Mouse (Mus musculus) retina, adult 2 months (tissue): ENCODE results near the gene Rtn1.

Experiments
- DNase-seq: peaks from one replicate; pipeline ENCODE4 v3.0.0-alpha.2; 2012; ENCODE audit warnings: low read depth, low spot score

Gene Rtn1

DNA sequence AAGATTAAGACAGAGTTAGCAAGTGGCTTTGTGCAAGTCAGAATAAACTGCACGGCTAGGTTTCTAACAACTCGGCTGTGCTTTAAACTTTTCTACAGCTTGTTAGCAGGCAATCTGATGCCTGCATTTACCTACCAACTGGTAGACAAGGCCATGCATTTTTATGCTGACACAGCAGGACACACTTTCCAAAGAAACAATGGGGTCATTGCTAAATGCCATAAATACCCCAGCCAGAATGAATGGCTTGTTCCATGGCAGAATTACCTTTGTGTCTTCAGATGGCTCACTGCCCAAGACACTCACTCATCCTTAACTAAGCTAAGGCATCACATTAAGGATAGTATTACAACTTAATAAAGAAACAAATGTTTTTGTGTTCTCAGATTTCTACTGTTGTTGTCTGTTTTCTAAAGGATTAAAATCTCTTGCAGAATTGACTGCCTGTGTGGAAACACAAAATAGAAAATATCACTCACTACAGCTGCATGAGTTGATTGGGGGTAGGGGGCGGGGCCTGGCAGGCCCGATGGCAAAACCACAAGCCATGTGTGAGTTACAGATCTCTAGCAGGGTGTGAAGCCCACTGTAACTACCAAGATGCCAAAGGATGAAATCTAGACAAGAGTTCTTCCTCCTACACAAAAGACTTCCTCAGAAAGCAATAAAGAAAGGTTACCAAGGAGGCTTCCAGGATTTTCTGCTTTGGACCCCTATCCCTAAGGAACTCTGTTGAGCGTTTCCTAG, 129.6 kb downstream of the Rtn1 start:
- DNase-seq: no peak

DNA sequence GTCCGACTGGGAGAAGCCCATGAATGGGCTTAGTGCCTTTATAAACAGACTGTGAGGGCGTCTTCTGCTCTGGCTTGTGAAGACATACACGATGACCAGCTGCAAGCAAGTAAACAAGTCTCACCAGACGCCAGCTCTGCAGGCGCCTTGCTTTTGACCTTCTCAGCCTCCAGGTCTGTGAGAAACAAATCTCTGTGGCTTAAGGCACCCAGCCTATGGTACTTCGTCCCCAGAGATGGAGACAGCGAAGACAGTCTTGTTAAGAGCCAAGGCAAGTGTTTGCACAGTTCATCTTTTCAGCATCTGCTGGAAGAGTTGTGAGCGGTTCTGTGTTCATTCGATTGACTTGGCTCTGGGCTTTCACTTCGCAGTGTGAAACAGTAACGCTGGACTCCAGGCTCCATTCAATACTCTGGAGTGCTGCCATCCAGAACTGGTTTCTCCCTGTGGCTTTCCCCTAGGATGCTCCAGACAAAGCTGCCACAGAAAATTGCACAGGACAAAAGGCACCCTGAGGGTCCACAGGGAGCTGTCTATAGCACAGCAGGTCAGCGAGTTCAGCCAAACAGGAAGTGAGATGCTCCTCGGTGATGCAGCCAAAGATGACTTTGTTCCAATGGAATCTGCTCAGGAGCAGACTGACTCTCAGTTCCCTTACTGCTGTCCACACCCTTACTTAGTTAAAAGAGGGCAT, 135.0 kb downstream of the Rtn1 start:
- DNase-seq: no peak

DNA sequence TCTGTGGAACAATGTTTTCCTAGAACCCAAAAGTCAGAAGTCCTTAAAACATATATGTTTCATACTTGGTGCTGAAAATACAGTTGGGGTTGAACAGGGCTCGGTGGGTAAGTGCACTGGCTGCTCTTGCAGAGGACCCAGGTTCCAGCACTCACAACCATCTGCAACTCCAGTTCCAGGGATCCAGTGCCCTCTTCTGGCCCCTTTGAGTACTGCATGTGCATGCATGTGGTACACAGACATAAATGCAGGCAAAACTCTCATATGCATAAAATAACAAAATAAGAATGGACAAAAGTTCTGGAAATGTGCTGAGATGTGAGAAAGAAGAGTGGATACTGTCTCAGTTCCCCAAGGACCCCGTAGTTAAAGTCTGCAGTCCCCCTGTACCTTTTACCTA, 141.2 kb downstream of the Rtn1 start:
- DNase-seq: peak; percentile 11

DNA sequence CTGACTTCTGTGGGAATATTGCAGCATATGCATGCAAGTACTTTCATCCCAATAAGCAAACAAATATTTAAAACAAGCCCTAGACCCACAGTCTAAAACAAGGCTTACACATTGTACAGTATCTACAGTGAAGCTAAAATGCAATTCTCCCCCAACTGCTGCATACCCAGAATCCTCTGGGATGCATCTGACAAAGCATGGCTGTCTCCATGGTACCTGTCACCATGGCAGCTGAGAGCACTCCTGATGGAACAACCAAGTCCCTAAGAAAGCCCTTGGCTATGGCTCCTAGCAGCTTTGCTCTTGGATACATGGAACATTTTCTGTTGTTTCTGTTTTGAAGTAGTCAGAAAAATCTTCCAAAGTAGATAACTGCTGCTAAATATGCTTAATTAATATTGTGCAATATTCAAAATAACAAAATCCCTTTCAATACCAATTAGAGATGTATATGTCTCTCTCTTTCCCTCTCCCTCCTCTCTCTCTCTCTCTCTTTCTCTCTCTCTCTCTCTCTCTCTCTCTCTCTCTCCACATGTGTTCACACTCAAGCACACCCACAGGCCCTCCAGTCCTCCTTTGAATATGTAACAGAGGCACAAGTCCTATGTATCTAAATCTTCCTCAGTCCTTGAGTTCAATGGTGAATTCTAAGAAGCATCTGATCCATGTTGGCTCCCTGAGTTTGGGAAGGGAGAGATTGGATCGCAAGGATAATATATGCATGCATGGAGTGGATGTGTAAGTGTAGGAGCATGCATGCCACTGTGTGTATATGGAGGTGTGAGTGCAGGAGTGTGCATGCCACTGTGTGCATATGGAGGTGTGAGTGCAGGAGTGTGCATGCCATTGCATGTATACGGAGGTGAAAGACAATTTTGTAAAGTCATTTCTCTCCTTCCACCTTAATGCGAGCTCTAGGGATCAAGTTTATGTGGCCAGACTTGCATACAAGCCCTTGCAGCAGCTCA, 143.3 kb downstream of the Rtn1 start:
- DNase-seq: no peak

DNA sequence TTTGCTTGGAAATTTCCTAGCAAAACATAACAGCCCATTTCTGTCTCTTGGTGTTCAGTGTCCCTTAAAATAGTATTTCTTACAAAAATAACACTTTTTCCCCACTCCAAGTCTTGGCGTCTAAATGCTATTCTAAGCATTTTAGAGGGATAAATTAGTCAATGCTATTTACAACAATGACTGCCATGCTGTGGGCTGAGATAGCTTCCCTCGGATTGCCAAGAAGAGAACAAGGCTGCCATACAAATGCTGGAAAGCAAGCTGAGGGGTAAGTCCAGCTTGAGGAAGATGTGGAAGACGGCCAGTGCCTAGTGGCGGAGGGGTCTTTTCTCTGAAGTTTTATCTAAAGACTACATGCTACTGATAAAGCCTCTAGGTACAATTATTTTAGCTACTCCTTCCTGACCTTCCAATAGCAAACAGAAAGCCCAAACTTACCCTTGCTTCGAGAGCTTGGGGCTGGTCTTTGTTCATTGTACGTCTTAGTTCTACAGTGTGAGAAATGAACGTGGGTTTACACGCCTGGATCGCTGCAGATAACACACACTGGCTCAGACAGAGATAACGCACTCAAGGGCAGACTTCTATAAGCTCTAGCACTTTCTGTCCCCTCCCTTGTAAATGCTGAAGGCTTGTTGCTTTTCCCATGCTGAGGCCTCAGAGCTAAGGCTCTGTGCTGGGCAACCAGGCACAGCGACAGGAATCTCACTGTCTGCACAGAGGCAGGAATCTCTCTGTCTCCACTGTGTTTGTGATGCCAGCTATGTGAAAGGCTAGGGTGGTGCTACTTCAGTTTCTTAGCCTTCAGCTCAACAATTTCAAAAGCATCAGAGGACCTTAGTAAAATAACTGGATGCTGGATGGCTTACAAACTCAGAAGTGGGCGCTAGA, 145.4 kb downstream of the Rtn1 start:
- no peak for DNase-seq

DNA sequence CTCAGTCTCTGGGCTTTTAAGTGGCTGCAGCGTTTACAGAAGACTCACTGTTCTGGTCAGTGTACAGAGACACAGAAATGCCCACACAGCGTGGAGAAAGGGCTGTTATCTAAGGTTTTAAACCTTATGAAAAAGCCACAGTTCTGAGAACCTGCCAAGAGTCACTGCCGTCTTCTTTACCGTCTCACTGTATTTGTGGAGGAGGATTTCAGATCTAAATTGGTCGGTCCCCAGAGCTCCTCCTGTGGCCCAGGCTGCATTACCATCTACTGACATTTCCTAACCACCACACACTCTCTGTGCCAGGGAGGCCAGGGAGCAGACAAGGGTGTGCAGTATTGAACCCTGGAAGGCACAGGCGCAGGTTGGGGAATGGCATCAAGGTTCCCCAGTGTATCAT, 151.9 kb downstream of the Rtn1 start:
- no peak for DNase-seq

DNA sequence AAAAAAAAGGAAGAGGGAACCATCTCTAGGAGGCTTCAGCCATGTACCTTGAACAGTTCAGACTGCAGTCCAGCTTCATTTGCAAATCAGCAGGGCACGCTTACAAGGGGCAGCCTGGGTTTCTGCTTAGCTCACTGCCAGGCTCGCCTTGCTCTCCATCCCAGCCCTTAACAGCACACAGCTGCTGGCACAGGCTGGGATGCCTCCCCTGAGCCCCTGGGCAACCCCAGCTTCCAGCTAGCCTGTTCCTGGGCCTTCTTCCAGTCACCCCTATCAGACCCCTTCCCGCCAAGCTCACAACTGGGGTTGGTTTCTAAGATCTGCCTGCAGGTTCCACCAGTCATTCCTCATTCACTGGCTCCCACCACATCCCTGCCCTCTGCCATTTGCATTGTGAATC, 155.8 kb downstream of the Rtn1 start:
- no peak for DNase-seq

DNA sequence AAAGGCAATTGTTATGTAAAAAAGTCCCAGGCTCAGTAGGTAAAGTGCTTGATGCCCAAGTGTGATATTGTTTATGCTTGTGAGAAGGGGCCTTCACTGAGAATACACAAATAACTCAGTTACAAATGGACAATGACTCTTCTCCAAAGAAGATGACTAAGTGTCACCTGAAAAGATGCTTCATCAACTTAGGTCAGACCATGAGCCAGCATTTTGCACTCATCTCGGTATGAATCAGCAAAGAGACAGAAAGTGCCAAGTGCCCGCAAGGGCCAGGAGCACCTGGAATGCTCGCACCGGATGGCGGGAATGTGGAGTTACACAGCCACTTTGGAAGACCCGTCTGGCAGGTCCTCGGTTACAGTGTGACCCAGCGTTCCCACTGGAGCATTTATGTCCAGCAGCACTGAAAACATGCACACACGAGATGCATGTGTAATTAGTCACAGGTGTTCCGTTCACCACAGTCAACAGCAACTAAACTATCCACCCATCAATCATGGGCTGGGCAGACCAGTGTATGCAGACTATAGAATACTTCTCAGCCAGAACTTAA, 156.9 kb downstream of the Rtn1 start:
- DNase-seq: no peak

DNA sequence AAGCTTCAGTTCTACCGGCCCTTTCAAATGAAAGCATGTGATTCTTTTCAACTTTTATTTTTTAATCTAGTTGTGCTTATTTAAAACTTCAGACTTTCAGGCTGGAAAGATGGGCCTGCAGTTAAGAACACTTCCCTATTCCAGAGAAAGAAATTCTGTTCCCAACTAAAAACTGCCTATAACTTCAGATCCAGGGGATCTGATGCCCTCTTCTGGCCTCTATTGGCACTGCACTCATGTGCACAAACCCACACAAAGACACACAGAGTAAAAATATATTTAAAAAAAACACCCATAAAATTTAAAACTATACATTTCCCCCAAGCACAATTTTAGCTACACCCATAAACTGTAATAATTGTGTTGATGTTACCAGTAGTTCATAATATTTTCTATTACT, 163.9 kb downstream of the Rtn1 start:
- no peak for DNase-seq

DNA sequence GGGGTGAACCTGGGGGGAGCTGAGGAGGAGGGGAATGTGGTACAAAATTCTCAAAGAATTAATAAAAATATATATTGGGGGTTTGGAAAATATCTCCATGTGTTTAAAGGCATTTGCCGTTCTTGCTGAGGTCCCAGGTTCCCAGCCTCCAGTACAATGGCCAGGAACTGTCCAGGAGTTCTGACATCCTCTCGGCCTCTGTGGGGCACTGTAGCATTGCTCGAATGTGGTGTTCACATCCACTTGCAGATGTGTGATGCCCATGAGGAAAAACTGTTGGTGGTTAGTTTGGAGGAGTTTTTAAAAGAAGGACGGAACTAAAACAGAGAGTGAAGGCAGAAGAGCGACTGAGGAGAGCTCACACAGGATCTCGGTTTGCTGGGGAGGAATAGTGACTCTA, 166.0 kb downstream of the Rtn1 start:
- DNase-seq: no peak

DNA sequence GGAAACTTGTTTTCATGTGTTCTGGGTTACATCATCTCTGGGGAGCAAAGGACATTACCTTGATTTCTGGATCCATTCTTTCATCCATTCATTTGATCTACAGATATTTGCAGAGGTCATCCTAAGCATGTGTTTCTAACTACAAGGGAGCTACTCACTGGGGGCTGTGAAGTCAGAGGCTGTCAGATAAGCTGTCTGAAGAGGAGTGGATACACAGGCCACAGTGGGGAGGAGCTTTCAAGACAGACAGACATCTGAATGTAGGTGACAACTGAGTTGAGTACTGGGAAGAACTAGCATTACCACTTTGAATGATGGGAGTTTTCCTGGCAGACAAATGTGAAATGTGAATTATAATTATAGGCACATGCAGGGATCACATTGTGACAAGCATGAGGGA, 168.3 kb downstream of the Rtn1 start:
- no peak for DNase-seq

DNA sequence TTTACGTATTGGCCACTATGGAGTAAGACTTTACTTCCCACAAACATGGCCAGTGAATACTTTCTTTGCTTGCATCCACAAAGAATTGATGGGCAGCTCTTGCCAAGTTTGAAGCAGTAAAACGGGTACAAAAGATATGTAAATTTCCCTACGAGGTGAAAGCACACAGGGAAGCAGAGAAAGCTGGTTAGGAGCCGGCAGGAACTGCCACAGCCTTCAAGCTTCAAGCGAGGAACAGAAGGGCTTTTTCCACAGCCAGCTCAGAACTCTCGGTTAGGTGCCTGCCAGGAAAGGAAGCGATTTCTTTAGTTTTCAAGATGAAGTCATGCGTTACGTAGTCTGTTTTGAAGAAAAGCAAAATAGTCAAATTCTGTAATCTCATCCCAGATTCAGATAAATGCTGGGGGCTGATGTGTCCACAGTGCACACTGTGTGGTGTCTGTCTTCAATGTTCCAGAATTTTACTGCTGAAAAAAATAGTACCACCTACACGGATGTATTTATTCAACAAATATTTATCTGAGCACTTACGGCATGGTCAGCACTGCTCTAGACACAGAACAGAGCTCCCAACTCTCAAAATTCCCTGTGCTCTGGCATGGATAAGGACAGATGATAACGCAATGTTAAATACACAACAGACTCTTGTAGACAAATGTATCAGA, 169.5 kb downstream of the Rtn1 start:
- no peak for DNase-seq

DNA sequence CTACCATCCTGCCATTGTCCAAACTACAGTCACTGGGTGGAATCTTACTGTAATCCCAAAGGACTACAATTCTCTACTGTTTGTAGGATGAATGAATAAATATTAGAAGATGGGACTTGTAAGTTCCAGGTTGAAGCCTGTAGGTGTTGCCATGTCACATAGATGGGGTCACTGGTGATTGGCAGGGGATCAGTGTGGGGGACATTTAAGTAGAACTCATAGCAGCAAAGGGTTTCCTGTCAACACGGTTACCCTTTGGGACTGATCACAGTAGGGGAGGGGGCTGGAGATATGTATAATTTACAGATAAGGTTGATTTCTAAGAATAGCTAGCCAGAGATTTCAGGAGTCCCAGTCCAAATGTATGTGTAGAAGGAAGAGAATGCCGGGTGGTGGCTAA, 171.6 kb downstream of the Rtn1 start:
- no peak for DNase-seq

DNA sequence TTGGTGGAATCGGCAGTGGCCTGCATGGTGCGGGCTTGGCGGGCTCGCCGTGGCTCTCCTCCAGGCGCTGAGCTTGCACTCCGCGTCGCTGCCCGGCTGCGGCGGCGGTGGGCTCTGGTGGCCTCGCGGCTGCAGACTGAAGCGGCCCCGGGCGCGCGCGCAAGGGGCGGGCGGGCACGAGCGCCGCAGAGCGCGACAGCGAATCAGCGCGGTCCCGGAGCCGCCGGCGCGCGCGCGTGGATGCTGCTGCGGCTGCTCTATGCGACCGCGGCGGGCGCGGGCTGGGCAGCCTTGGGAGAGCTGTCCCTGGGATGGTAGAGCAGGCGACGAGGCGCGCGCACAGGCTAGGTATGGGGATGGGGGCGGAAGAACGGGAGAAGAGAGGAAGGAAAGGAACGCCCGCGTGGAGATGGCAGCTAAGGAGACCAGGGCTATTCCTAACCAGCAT, 172.3 kb downstream of the Rtn1 start:
- DNase-seq: peak; percentile 30

DNA sequence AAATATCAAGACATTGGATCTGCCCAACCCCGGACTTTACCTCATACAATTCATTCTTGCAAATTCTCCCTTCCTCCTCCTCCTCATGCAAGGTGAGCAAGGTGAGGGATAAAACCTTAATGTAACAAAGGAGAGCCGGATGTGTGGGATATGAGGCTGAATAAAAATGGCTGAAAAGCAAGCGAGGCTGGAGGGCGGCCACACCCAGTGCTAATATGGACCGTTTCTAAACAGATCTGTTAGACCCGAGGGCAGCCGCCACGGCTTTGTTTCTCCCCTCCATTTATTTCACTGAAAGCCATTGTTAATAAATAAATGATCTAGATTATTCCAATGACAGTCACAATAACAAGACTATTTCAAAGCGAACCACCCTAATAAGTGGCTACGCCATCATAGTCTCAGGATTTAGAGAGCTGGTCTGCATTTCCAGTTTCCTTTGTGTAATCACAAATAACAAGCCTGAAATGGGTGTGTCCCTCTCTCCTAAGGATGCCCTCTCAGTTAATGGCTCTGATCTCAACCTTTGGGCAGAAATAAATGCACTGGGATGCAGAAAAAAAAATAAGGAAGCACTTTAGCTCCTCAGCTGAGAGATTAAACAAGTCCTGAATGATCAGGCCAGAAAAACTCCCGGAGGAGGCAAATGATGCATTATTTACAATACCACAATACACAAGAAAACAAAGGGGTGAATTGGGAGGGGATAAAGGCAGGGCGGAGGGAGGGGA, 173.1 kb downstream of the Rtn1 start:
- DNase-seq: no peak

DNA sequence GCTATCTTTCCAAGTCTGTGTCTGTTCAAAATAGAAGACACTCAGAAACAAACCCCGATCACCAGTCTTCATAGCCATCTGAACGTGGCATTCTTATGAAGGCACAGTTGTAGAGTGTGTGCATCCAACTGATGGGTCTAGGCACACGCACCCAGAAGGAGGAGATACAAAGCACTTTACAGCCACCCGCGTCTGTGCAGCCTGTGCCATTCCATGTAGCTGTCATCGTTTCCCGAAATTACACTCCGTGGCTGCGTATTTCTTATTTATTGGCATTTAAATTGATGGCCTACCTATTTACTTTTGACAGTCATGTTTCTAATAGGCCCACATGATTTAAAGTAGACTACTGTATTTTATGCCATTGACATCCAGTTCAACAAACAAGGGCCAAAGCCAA, 173.9 kb downstream of the Rtn1 start:
- DNase-seq: no peak

DNA sequence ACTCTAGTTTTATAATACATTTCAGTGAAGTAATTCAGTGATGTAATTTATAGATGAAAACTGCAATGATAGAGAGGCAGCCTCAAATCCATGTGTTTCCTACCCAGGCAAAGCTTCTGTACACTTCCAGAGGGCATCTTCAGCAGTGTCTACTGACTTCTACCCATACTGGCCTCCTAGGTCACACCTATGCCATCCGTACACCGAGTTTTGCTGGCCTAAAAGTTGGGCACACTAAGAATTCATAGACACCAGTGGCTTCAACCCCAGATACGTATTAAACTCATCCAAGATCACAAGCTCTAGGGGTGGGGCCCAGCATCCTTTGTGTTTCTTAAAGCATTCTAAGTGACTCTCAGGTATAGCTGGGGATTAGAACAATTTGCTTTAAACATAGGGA, 174.7 kb downstream of the Rtn1 start:
- DNase-seq: no peak

DNA sequence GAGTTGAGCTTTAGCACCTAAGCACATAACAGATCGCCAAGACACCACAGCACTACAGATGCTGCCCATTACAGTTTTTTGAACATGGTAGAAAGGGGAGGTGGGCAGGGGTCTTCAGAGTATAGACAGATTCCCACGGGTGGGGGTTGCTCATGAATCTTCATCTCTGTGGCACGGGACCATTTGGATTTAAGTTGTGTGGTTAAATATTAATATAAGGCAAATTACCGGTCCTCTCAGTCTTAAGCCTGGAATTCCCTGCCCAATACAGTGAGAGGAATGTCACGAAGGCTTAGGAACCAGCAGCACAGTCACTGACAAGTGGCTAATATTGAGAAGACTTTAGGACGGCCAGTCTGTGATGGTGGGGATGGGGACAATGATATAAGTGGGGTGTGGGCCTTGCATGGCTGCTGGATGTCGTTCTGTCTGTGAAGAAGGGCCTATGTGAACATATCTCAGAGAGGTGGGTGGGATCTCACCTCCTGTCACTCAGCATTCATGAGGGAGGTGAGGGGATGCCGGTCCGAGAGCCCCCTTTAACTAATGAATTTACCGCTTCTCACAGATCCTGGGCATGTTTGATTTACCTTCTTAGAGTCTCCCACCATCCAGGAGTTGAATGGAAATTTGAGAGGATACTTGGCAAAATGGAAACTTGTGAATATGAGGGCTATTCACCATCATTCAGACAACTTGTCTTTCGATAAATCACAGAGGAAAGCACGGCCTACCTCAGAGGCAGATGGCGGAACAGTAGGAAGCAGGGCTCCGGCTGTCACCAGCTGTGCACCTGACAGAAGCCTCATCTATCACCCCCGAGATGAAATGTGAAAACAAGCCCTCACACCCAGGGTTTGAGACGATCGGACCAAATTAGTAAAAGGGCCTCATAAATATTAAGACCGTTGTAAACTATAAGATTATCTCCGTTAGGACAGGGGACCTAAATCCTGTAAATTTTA, 175.7 kb downstream of the Rtn1 start:
- DNase-seq: no peak

DNA sequence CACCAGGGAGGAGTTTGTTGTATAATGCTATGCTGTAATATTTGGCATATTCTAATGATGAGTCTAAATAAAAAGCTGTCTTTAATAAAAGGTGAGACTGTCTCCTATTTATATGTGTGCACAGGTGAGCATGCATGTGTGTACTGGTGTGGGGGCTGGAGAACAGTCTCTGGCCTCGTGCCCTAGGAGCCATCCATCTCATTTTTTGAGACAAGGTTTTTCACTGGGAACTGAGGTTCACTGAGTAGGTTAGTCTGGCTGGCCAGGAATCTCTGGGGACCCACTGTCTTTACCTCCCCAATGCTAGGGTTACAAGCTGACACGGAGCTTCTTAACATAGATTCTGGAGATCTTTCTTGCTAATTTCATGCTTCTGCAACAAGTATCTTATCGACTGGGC, 176.7 kb downstream of the Rtn1 start:
- no peak for DNase-seq
